Mouse (Mus musculus): ENCODE results near the gene Rgsl1.

GRCm38 (mm10) chr1:153846867-153847266 lies 2.9 kb upstream of the Rgsl1 start:
- no peak for TF ChIP-seq GATA1 (IDR thresholded peaks at IDR 0.05; ENCODE audit: low read length)
- no peak for TF ChIP-seq TAL1 (IDR thresholded peaks at IDR 0.05; ENCODE audit: low read length)
